Mouse (Mus musculus): Measurements from ENCODE around the gene Itga9.

- TF ChIP-seq CTCF (IDR thresholded peaks at IDR 0.05; ENCODE audit: insufficient read depth, low read depth, low read length) = no peak
- no peak for TF ChIP-seq POLR2A (IDR thresholded peaks at IDR 0.05; ENCODE audit: insufficient read depth, low read depth, low read length)
Measured at GRCm38 (mm10) chr9:118805740-118806139, 199.2 kb downstream of the Itga9 start.

All from olfactory bulb, adult 2 months (tissue).